Mouse (Mus musculus): ENCODE data around the gene Ube3c. TPM values are rescaled to one million over a fixed set of nuclear protein-coding genes. Genes with fewer than 3 reads are reported as not detected.

The Ube3c gene
- total RNA-seq, 2 experiments from 2014 or later: 67.8 to 72.8 TPM

- Histone ChIP-seq H3K4me3 (no peak overlapping the region), H3K27ac (no peak overlapping the region)
- intact Hi-C loops (cut with DNase I): no loop called here
- TF ChIP-seq CTCF (IDR thresholded peaks at IDR 0.05): no peak
- no peak for DNase-seq (ENCODE audit: extremely low spot score in 1 of 2, low spot score in 2 of 2)
Measured at GRCm38 (mm10) chr5:29676445-29676844, 107.4 kb downstream of the Ube3c start.

- Histone ChIP-seq H3K4me3 (no peak overlapping the region), H3K27ac (no peak overlapping the region)
- DNase-seq (ENCODE audit: extremely low spot score in 1 of 2, low spot score in 2 of 2): no peak
- intact Hi-C loops (cut with DNase I): no loop called here
- TF ChIP-seq CTCF (IDR thresholded peaks at IDR 0.05): no peak
Measured at GRCm38 (mm10) chr5:29685085-29685484, 116.0 kb downstream of the Ube3c start.

GRCm38 (mm10) chr5:29687671-29688070 is 118.6 kb downstream of the Ube3c start:
- no peak overlapping the region for H3K27ac ChIP-seq
- intact Hi-C loops (cut with DNase I): loop anchor here (2.0 kb wide), 1 partner anchor 299 kb away; no protein-coding TSS in a partner anchor
- peak; percentile 70 for TF ChIP-seq CTCF (IDR thresholded peaks at IDR 0.05)
- H3K4me3 ChIP-seq: no peak overlapping the region
- DNase-seq (ENCODE audit: extremely low spot score in 1 of 2, low spot score in 2 of 2): no peak

GRCm38 (mm10) chr5:29688352-29688751 is 119.3 kb downstream of the Ube3c start:
- peak; percentile 17 for TF ChIP-seq CTCF (IDR thresholded peaks at IDR 0.05)
- no peak overlapping the region for H3K4me3 ChIP-seq
- intact Hi-C loops (cut with DNase I): no loop called here
- H3K27ac ChIP-seq: no peak overlapping the region
- DNase-seq (ENCODE audit: extremely low spot score in 1 of 2, low spot score in 2 of 2): no peak

- Histone ChIP-seq H3K27ac (no peak overlapping the region), H3K4me3 (no peak overlapping the region)
- no peak for TF ChIP-seq CTCF (IDR thresholded peaks at IDR 0.05)
- DNase-seq (ENCODE audit: extremely low spot score in 1 of 2, low spot score in 2 of 2): no peak
- intact Hi-C loops (cut with DNase I): no loop called here
Measured at GRCm38 (mm10) chr5:29698493-29698892, 129.5 kb downstream of the Ube3c start.

- H3K4me3 ChIP-seq: no peak overlapping the region
- intact Hi-C loops (cut with DNase I): no loop called here
- no peak overlapping the region for H3K27ac ChIP-seq
- no peak for TF ChIP-seq CTCF (IDR thresholded peaks at IDR 0.05)
- no peak for DNase-seq (ENCODE audit: extremely low spot score in 1 of 2, low spot score in 2 of 2)
Measured at GRCm38 (mm10) chr5:29699520-29700202, 130.6 kb downstream of the Ube3c start.

GRCm38 (mm10) chr5:29707241-29707640 is 138.2 kb downstream of the Ube3c start:
- no peak for DNase-seq (ENCODE audit: extremely low spot score in 1 of 2, low spot score in 2 of 2)
- Histone ChIP-seq H3K4me3 (no peak overlapping the region), H3K27ac (no peak overlapping the region)
- no peak for TF ChIP-seq CTCF (IDR thresholded peaks at IDR 0.05)
- intact Hi-C loops (cut with DNase I): no loop called here

GRCm38 (mm10) chr5:29708258-29708657 is 139.2 kb downstream of the Ube3c start:
- intact Hi-C loops (cut with DNase I): no loop called here
- DNase-seq (ENCODE audit: extremely low spot score in 1 of 2, low spot score in 2 of 2): no peak
- no peak for TF ChIP-seq CTCF (IDR thresholded peaks at IDR 0.05)
- Histone ChIP-seq H3K27ac (no peak overlapping the region), H3K4me3 (no peak overlapping the region)

- Histone ChIP-seq H3K4me3 (no peak overlapping the region), H3K27ac (no peak overlapping the region)
- TF ChIP-seq CTCF (IDR thresholded peaks at IDR 0.05): no peak
- intact Hi-C loops (cut with DNase I): no loop called here
- DNase-seq (ENCODE audit: extremely low spot score in 1 of 2, low spot score in 2 of 2): no peak
Measured at GRCm38 (mm10) chr5:29711631-29712030, 142.6 kb downstream of the Ube3c start.

- TF ChIP-seq CTCF (IDR thresholded peaks at IDR 0.05): no peak
- intact Hi-C loops (cut with DNase I): no loop called here
- DNase-seq (ENCODE audit: extremely low spot score in 1 of 2, low spot score in 2 of 2): no peak
- Histone ChIP-seq H3K4me3 (no peak overlapping the region), H3K27ac (no peak overlapping the region; the same call in 1 of the 2 replicates)
Measured at GRCm38 (mm10) chr5:29712906-29713305, 143.9 kb downstream of the Ube3c start.

GRCm38 (mm10) chr5:29721159-29721558 is 152.1 kb downstream of the Ube3c start:
- TF ChIP-seq CTCF (IDR thresholded peaks at IDR 0.05): no peak
- intact Hi-C loops (cut with DNase I): no loop called here
- no peak overlapping the region for H3K4me3 ChIP-seq
- no peak for DNase-seq (ENCODE audit: extremely low spot score in 1 of 2, low spot score in 2 of 2)
- no peak overlapping the region for H3K27ac ChIP-seq

GRCm38 (mm10) chr5:29725369-29725768 is 156.3 kb downstream of the Ube3c start:
- intact Hi-C loops (cut with DNase I): no loop called here
- H3K4me3 ChIP-seq: no peak overlapping the region
- no peak overlapping the region for H3K27ac ChIP-seq
- DNase-seq (ENCODE audit: extremely low spot score in 1 of 2, low spot score in 2 of 2): no peak
- no peak for TF ChIP-seq CTCF (IDR thresholded peaks at IDR 0.05)

Other genes with a start within 250 kb of the Ube3c start
- gene Lmbr1, start 190.9 kb upstream of the Ube3c start, total RNA-seq (2021): 10 to 100 TPM; 28.5 to 29.6 TPM
- gene Nom1, start 134.6 kb upstream of the Ube3c start, total RNA-seq (2021): 10 to 100 TPM; 19.9 to 25.4 TPM
- not detected for gene Mnx1, start 90.8 kb upstream of the Ube3c start, total RNA-seq (2021)
- gene Dnajb6, start 166.4 kb downstream of the Ube3c start, total RNA-seq (2021): 100 to 1,000 TPM; 157 to 169 TPM
- gene Gm5129, start 166.7 kb downstream of the Ube3c start, total RNA-seq (2021): 1 to 10 TPM in 1 of 2 experiments, not detected in 1; 1.6 TPM

Data from left cerebral cortex, adult 2 months (tissue).